In the genomic region with DNA sequence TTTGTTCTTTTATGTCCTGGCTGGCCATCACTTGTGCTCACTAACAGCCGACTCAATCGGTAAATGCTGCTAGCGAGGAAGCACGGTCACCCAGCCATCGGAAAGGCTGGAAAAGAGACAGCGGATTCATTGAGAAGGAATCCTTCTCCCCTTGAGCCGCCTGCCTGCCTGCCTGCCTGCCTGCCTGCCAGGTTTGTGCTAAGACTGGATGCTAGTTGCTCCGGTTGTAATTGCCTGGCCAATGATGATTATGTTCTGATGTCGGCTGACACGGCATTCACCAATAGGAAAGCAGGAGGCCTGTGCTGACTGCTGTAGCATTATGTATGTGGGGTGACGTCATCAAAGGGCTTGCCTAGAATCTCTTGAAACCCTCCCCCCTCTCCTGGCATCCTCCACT, we compare ENCODE assay signal across 8 mouse cellular contexts. TPM values are rescaled to one million over a fixed set of nuclear protein-coding genes. Genes with fewer than 3 reads are reported as not detected.
DNase-seq lines count a peak whose midpoint lies in the region; ATAC-seq and TF ChIP-seq lines count a peak whose summit lies in the region.

No protein-coding gene starts in this region.

- H3K27me3 ChIP-seq in heart, embryonic 10.5 days (ENCODE audit: insufficient read depth, poor library complexity, severe bottlenecking) = no peaks in the 10 kb centered on the region
- no peaks in the 10 kb centered on the region for H3K27me3 ChIP-seq in kidney, embryonic 15.5 days

- H3K27ac ChIP-seq in bone marrow macrophage, adult 2 months (ENCODE audit: insufficient read depth, low read depth, low read length) = peak overlapping the region; percentile 86
- H3K27ac ChIP-seq in embryonic fibroblast, embryonic 13.5 days (ENCODE audit: insufficient read depth, low read length) = peak overlapping the region; percentile 97
- peak overlapping the region; percentile 100 for H3K27ac ChIP-seq in heart, embryonic 10.5 days
- peak overlapping the region; percentile 90 for H3K27ac ChIP-seq in kidney, embryonic 15.5 days

- no peaks in the 10 kb centered on the region for H3K9me3 ChIP-seq in heart, embryonic 10.5 days
- no peaks in the 10 kb centered on the region for H3K9me3 ChIP-seq in kidney, embryonic 15.5 days (replicated peaks)

- H3K36me3 ChIP-seq in heart, embryonic 10.5 days = peaks cover 4% of the 10 kb centered on the region
- peaks cover 6% of the 10 kb centered on the region; the same call in 1 of the 2 replicates for H3K36me3 ChIP-seq in kidney, embryonic 15.5 days

- 1% methylated on average over 11 of the region's 11 CpGs for WGBS in heart, embryonic 10.5 days
- under 1% methylated on average over 11 of the region's 11 CpGs for WGBS in kidney, embryonic 15.5 days

- TF ChIP-seq POLR2A in bone marrow macrophage, adult 2 months (IDR thresholded peaks at IDR 0.05; ENCODE audit: borderline replicate concordance, low read depth, low read length) = no peak
- TF ChIP-seq POLR2A in embryonic fibroblast, embryonic 13.5 days (IDR thresholded peaks at IDR 0.05; ENCODE audit: low read depth, low read length) = peak; percentile 95

- no peak for TF ChIP-seq CTCF in bone marrow macrophage, adult 2 months (IDR thresholded peaks at IDR 0.05; ENCODE audit: low read depth, low read length)
- TF ChIP-seq CTCF in embryonic fibroblast, embryonic 13.5 days (IDR thresholded peaks at IDR 0.05; ENCODE audit: borderline replicate concordance, insufficient read depth, low read length) = no peak

- DNase-seq in A20 (ENCODE audit: low read depth, low spot score) (peak; percentile 97), liver (peak; percentile 87)
- DNase-seq in heart, embryonic 10.5 days (ENCODE audit: low spot score) = peak; percentile 98
- peak; percentile 71 to 75 for DNase-seq in spleen, postnatal 4 days (ENCODE audit: low spot score in 2 of 2)

- H3K9ac ChIP-seq in kidney, embryonic 15.5 days = peak overlapping the region; percentile 25

- H3K4me1 ChIP-seq in bone marrow macrophage, adult 2 months (ENCODE audit: control insufficient read depth, insufficient read depth, low read length) = peaks cover 21% of the 10 kb centered on the region
- H3K4me1 ChIP-seq in embryonic fibroblast, embryonic 13.5 days (ENCODE audit: control insufficient read depth, insufficient read depth, low read length) = peaks cover 7% of the 10 kb centered on the region
- H3K4me1 ChIP-seq in heart, embryonic 10.5 days = peaks cover 35% of the 10 kb centered on the region
- peaks cover 39% of the 10 kb centered on the region for H3K4me1 ChIP-seq in kidney, embryonic 15.5 days

- H3K4me3 ChIP-seq in bone marrow macrophage, adult 2 months (ENCODE audit: insufficient read depth, low read length) = peak overlapping the region; percentile 53
- H3K4me3 ChIP-seq in embryonic fibroblast, embryonic 13.5 days (ENCODE audit: insufficient read depth, low read length) = peak overlapping the region; percentile 32; the same call in 1 of the 2 replicates
- H3K4me3 ChIP-seq in heart, embryonic 10.5 days = peak overlapping the region; percentile 50
- H3K4me3 ChIP-seq in kidney, embryonic 15.5 days (replicated peaks) = peak overlapping the region; percentile 86

- H3K4me2 ChIP-seq in kidney, embryonic 15.5 days = peak overlapping the region; percentile 83

- ATAC-seq in kidney, embryonic 15.5 days (replicated peaks; ENCODE audit: low FRiP score) = peak; percentile 82
- ATAC-seq in monocyte, adult 5-6 weeks (replicated peaks; ENCODE audit: insufficient number of reproducible peaks, low FRiP score, low TSS enrichment, poor library complexity, severe bottlenecking) = peak; percentile 93

RNA-seq across cellular contexts. Expression of a gene that starts 4.0 kb away (rescaled TPM):
- 1.6 and 2.3 TPM in 2 replicates for polyA plus RNA-seq in bone marrow macrophage, adult 2 months (2012; ENCODE audit: insufficient read depth, insufficient read length, missing spikeins)
- 30.2 and 37.9 TPM in 2 replicates for polyA plus RNA-seq in embryonic fibroblast, embryonic 13.5 days (2011; ENCODE audit: insufficient read length, low read depth, missing spikeins)
- polyA plus RNA-seq in heart, embryonic 10.5 days (2016; fragmentation: Nextera tagmentation; extraction: Ambion mirVana) = 24.7 and 35.8 TPM in 2 replicates
- polyA plus RNA-seq in kidney, embryonic 15.5 days (2015; fragmentation: Nextera tagmentation; extraction: Ambion mirVana) = 46.6 and 47.6 TPM in 2 replicates
- total RNA-seq in monocyte, adult 5-6 weeks (2017) = 4.9 to 14.4 TPM (median 6.5 TPM) in 3 replicates

Comparison
In these comparisons a context has a peak if more than half of its experiments do, and no peak if none do; other contexts are left out.
1. Peak in every context shown above with its lines: DNase-seq, ATAC-seq, H3K4me3 ChIP-seq and H3K27ac ChIP-seq.
2. H3K4me3 ChIP-seq: peak in every context shown above with its lines; median percentile 86 in kidney, embryonic 15.5 days; 53 in bone marrow macrophage, adult 2 months; 50 in heart, embryonic 10.5 days; 32 in embryonic fibroblast, embryonic 13.5 days.